19 mouse cellular contexts compared by ENCODE assay signal in the genomic region with DNA sequence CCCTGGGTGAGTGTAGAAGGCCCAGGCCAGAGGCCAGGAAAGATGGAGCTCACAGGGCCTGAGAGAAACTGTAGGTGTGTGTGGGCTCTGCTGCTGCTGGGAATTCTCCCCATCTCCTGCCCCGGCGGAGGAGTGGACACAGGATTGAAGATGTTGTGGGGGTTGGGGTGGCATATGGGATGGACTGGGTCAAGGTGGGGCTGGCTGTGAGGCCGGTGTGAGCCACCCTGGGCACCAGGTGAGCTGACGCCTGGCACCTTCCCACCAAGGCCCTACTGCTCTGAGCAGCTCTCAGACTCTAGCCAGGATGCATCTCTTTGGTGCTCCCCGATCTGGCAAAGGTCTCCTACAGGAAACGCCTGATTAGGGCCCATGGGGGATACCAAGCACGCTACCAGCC. TPM values are rescaled to one million over a fixed set of nuclear protein-coding genes. Genes with fewer than 3 reads are reported as not detected.
DNase-seq lines count a peak whose midpoint lies in the region; TF ChIP-seq lines count a peak whose summit lies in the region.
"Had no signal": no experiment of that assay in that cellular context is flagged by ENCODE, and none has a peak within 500 bp of the region (broad histone marks: within the 10 kb centered on the region; RNA-seq: fewer than 3 reads in every experiment).

No protein-coding gene starts in this region.

- peaks cover 71% of the 10 kb centered on the region for H3K4me1 ChIP-seq in cerebellum, adult 2 months (ENCODE audit: control insufficient read depth, insufficient read depth, low read length)
- H3K4me1 ChIP-seq in E14TG2a.4 (replicated peaks; ENCODE audit: low read depth, low read length) (peaks cover 66% of the 10 kb centered on the region), ES-Bruce4 (ENCODE audit: control insufficient read depth, insufficient read depth, low read length) (no peaks in the 10 kb centered on the region)
- H3K4me1 ChIP-seq: embryonic facial prominence, embryonic 13.5 days; forebrain, embryonic 12.5 days had no signal

- H3K27ac ChIP-seq in cerebellum, adult 2 months (ENCODE audit: insufficient read depth, low read length): 0 out of 2 replicates have a peak overlapping the region, but pooled peaks have one; percentile 40
- H3K27ac ChIP-seq in ES-Bruce4 (ENCODE audit: insufficient read depth, low read length): no peak overlapping the region
- H3K27ac ChIP-seq: embryonic facial prominence, embryonic 13.5 days; embryonic facial prominence, embryonic 15.5 days; forebrain, embryonic 10.5 days; forebrain, embryonic 12.5 days had no signal

- TF ChIP-seq CTCF in cerebellum, adult 2 months (IDR thresholded peaks at IDR 0.05; ENCODE audit: borderline replicate concordance, insufficient read depth, low read depth, low read length): no peak
- no peak for TF ChIP-seq CTCF in E14TG2a.4 (conservative IDR thresholded peaks at IDR 0.05; ENCODE audit: low read length)
- TF ChIP-seq CTCF in ES-Bruce4 (IDR thresholded peaks at IDR 0.05; ENCODE audit: low read depth, low read length): no peak

- peak in 1 of 2 experiments; percentile 39 for DNase-seq in cerebellum, adult 2 months
- DNase-seq in cerebellum, postnatal 4 days (ENCODE audit: low spot score in 2 of 2): no peak
- DNase-seq in cerebellum, adult 9-11 months: peak; percentile 67
- DNase-seq in cerebellum, postnatal 14 days: no peak
- no peak for DNase-seq in urinary bladder, postnatal 36 days (ENCODE audit: low spot score in 2 of 2)
- DNase-seq: adrenal gland, adult 2 months; adrenal gland, postnatal 10 days; adrenal gland, postnatal 25 days; cerebellum, adult 18-20 months; cerebellum, postnatal 10 days; embryo, embryonic 11 days had no signal

- no peak for TF ChIP-seq EP300 in ES-Bruce4 (IDR thresholded peaks at IDR 0.05; ENCODE audit: insufficient read depth, low read depth, low read length)

- H3K36me3 ChIP-seq in E14TG2a.4 (ENCODE audit: insufficient read depth, low read length): peaks cover 40% of the 10 kb centered on the region
- no peaks in the 10 kb centered on the region for H3K36me3 ChIP-seq in ES-Bruce4 (ENCODE audit: control insufficient read depth, insufficient read depth, low read length, poor library complexity, severe bottlenecking)
- H3K36me3 ChIP-seq: embryonic facial prominence, embryonic 13.5 days; embryonic facial prominence, embryonic 15.5 days; forebrain, embryonic 10.5 days; forebrain, embryonic 12.5 days had no signal

- TF ChIP-seq POLR2A in cerebellum, adult 2 months (IDR thresholded peaks at IDR 0.05; ENCODE audit: borderline replicate concordance, insufficient read depth, low read length): no peak
- TF ChIP-seq POLR2A in ES-Bruce4 (IDR thresholded peaks at IDR 0.05; ENCODE audit: insufficient read depth, low read length): no peak

- no peak overlapping the region for H3K9ac ChIP-seq in ES-Bruce4 (ENCODE audit: low read depth, poor library complexity, severe bottlenecking)
- H3K9ac ChIP-seq: embryonic facial prominence, embryonic 13.5 days; embryonic facial prominence, embryonic 15.5 days; forebrain, embryonic 12.5 days had no signal

- 24% methylated on average over 7 of the region's 7 CpGs for WGBS in cerebellum, adult 2 months

- H3K4me3 ChIP-seq in cerebellum, adult 2 months (replicated peaks; ENCODE audit: insufficient read depth, low read depth, low read length): no peak overlapping the region
- H3K4me3 ChIP-seq in E14TG2a.4 (replicated peaks; ENCODE audit: low read length) (peak overlapping the region; percentile 52), ES-Bruce4 (ENCODE audit: low read depth, low read length) (0 out of 2 replicates have a peak overlapping the region, but pooled peaks have one; percentile 11)
- H3K4me3 ChIP-seq: embryonic facial prominence, embryonic 13.5 days; embryonic facial prominence, embryonic 15.5 days; erythroblast, embryonic 14.5 days; forebrain, embryonic 10.5 days; forebrain, embryonic 12.5 days had no signal

- H3K9me3 ChIP-seq in E14TG2a.4 (ENCODE audit: low read length) (no peaks in the 10 kb centered on the region), ES-Bruce4 (replicated peaks; ENCODE audit: control insufficient read depth, insufficient read depth, low read length, poor library complexity, severe bottlenecking) (no peaks in the 10 kb centered on the region)
- H3K9me3 ChIP-seq: embryonic facial prominence, embryonic 13.5 days; embryonic facial prominence, embryonic 15.5 days; forebrain, embryonic 10.5 days; forebrain, embryonic 12.5 days had no signal

- H3K27me3 ChIP-seq in cerebellum, adult 2 months (ENCODE audit: control insufficient read depth, insufficient read depth, low read length): no peaks in the 10 kb centered on the region
- H3K27me3 ChIP-seq in E14TG2a.4 (ENCODE audit: insufficient read depth, low read length) (no peaks in the 10 kb centered on the region), ES-Bruce4 (ENCODE audit: control insufficient read depth, insufficient read depth, low read length, poor library complexity, severe bottlenecking) (no peaks in the 10 kb centered on the region)
- H3K27me3 ChIP-seq: embryonic facial prominence, embryonic 13.5 days; embryonic facial prominence, embryonic 15.5 days; forebrain, embryonic 12.5 days had no signal

RNA-seq across cellular contexts. Expression of gene Ykt6, which starts 25.8 kb away (rescaled TPM):
- 54.2 and 54.9 TPM in 2 replicates for polyA plus RNA-seq in cerebellum, adult 2 months (2012; rRNA removed)
- polyA plus RNA-seq in ES-Bruce4 (2011; ENCODE audit: insufficient read depth, insufficient read length, low read depth, missing spikeins): 53.7 and 60.3 TPM in 2 replicates

RNA-seq across cellular contexts. Expression of gene Gck, which starts 31.4 kb away (rescaled TPM):
- 0.74 and 1.1 TPM in 2 replicates for polyA plus RNA-seq in cerebellum, adult 2 months (2012; rRNA removed)
- not detected in 2 replicates for polyA plus RNA-seq in ES-Bruce4 (2011; ENCODE audit: insufficient read depth, insufficient read length, low read depth, missing spikeins)
- polyA plus RNA-seq: C2C12; erythroblast, embryonic 14.5 days had no signal
